Mouse (Mus musculus): ENCODE measurements around the gene Cdip1. TPM values are rescaled to one million over a fixed set of nuclear protein-coding genes. Genes with fewer than 3 reads are reported as not detected.

Gene Cdip1
- polyA plus RNA-seq, 1 experiment from 2014 or later = 137 TPM

- Histone ChIP-seq H3K4me1 (no peaks in the 10 kb centered on the region), H3K27me3 (replicated peaks) (no peaks in the 10 kb centered on the region), H3K9ac (replicated peaks) (no peak overlapping the region), H3K4me2 (no peak overlapping the region), H3K36me3 (peaks cover 75% of the 10 kb centered on the region), H3K9me3 (replicated peaks) (no peaks in the 10 kb centered on the region), H3K4me3 (replicated peaks) (no peak overlapping the region), H3K27ac (replicated peaks) (no peak overlapping the region)
- 80% methylated on average over 4 of the region's 4 CpGs for WGBS
- no peak for ATAC-seq (ENCODE audit: low FRiP score)
Measured at GRCm38 (mm10) chr16:4705541-4705940, 84.6 kb downstream of the Cdip1 start.

GRCm38 (mm10) chr16:4702646-4703045 is 87.4 kb downstream of the Cdip1 start:
- no peak for ATAC-seq (ENCODE audit: low FRiP score)
- WGBS = 64% methylated on average over 1 of the region's 1 CpGs
- Histone ChIP-seq H3K4me1 (no peaks in the 10 kb centered on the region), H3K9me3 (replicated peaks) (no peaks in the 10 kb centered on the region), H3K4me2 (no peak overlapping the region), H3K9ac (replicated peaks) (no peak overlapping the region), H3K27ac (replicated peaks) (no peak overlapping the region), H3K27me3 (replicated peaks) (no peaks in the 10 kb centered on the region), H3K36me3 (peaks cover 91% of the 10 kb centered on the region), H3K4me3 (replicated peaks) (no peak overlapping the region)

- no peak overlapping the region for H3K4me3 ChIP-seq (replicated peaks)
- ATAC-seq (ENCODE audit: low FRiP score) = no peak
- no peak overlapping the region for H3K27ac ChIP-seq (replicated peaks)
- WGBS = 96% methylated on average over 3 of the region's 3 CpGs
- no peaks in the 10 kb centered on the region for H3K4me1 ChIP-seq
- H3K9ac ChIP-seq (replicated peaks) = no peak overlapping the region
- H3K9me3 ChIP-seq (replicated peaks) = no peaks in the 10 kb centered on the region
- peaks cover 91% of the 10 kb centered on the region for H3K36me3 ChIP-seq
- H3K4me2 ChIP-seq = no peak overlapping the region
- no peaks in the 10 kb centered on the region for H3K27me3 ChIP-seq (replicated peaks)
Measured at GRCm38 (mm10) chr16:4701211-4701610, 88.9 kb downstream of the Cdip1 start.

Other genes with a start within 250 kb of the Cdip1 start
- gene Srl, start 248.5 kb downstream of the Cdip1 start, polyA plus RNA-seq (2015; fragmentation: Nextera tagmentation; extraction: Ambion mirVana) = 22.4 and 26.3 TPM in 2 replicates
- gene Tfap4, start 230.4 kb downstream of the Cdip1 start, polyA plus RNA-seq (2015; fragmentation: Nextera tagmentation; extraction: Ambion mirVana) = 8.6 and 12.3 TPM in 2 replicates
- gene Glis2, start 195.6 kb downstream of the Cdip1 start, polyA plus RNA-seq (2015; fragmentation: Nextera tagmentation; extraction: Ambion mirVana) = 17.2 and 18.7 TPM in 2 replicates
- gene Pam16, start 165.3 kb downstream of the Cdip1 start, polyA plus RNA-seq (2015; fragmentation: Nextera tagmentation; extraction: Ambion mirVana) = 150 and 179 TPM in 2 replicates
- 7.1 and 8.8 TPM in 2 replicates for gene Vasn, start 150.4 kb downstream of the Cdip1 start, polyA plus RNA-seq (2015; fragmentation: Nextera tagmentation; extraction: Ambion mirVana)
- gene Dnaja3, start 150.3 kb downstream of the Cdip1 start, polyA plus RNA-seq (2015; fragmentation: Nextera tagmentation; extraction: Ambion mirVana) = 68.6 and 71.0 TPM in 2 replicates
- gene Coro7, start 110.5 kb downstream of the Cdip1 start, polyA plus RNA-seq (2015; fragmentation: Nextera tagmentation; extraction: Ambion mirVana) = 31.4 and 35.5 TPM in 2 replicates
- 50.8 and 51.4 TPM in 2 replicates for gene Nmral1, start 70.9 kb downstream of the Cdip1 start, polyA plus RNA-seq (2015; fragmentation: Nextera tagmentation; extraction: Ambion mirVana)
- gene Hmox2, start 63.9 kb downstream of the Cdip1 start, polyA plus RNA-seq (2015; fragmentation: Nextera tagmentation; extraction: Ambion mirVana) = 119 and 120 TPM in 2 replicates
- gene 4930562C15Rik, start 45.1 kb upstream of the Cdip1 start, polyA plus RNA-seq (2015; fragmentation: Nextera tagmentation; extraction: Ambion mirVana) = 0.54 and 0.60 TPM in 2 replicates
- 66.0 and 66.7 TPM in 2 replicates for gene Ubald1, start 90.0 kb upstream of the Cdip1 start, polyA plus RNA-seq (2015; fragmentation: Nextera tagmentation; extraction: Ambion mirVana)
- gene Mgrn1, start 96.0 kb upstream of the Cdip1 start, polyA plus RNA-seq (2015; fragmentation: Nextera tagmentation; extraction: Ambion mirVana) = 122 and 125 TPM in 2 replicates
- gene Nudt16l1, start 148.5 kb upstream of the Cdip1 start, polyA plus RNA-seq (2015; fragmentation: Nextera tagmentation; extraction: Ambion mirVana) = 128 and 140 TPM in 2 replicates
- gene Anks3, start 173.9 kb upstream of the Cdip1 start, polyA plus RNA-seq (2015; fragmentation: Nextera tagmentation; extraction: Ambion mirVana) = 68.6 and 71.5 TPM in 2 replicates
- gene Sept12, start 207.6 kb upstream of the Cdip1 start, polyA plus RNA-seq (2015; fragmentation: Nextera tagmentation; extraction: Ambion mirVana) = not detected in 2 replicates
- 0.47 and 10.6 TPM in 2 replicates for gene Smim22, start 217.0 kb upstream of the Cdip1 start, polyA plus RNA-seq (2015; fragmentation: Nextera tagmentation; extraction: Ambion mirVana)
- 158 and 170 TPM in 2 replicates for gene Rogdi, start 223.3 kb upstream of the Cdip1 start, polyA plus RNA-seq (2015; fragmentation: Nextera tagmentation; extraction: Ambion mirVana)